Mouse (Mus musculus): ENCODE results near the gene Ncaph2.

Ncaph2 gene

GRCm38 (mm10) chr15:89355241-89356187, at the start of gene Ncaph2, which contains the start of gene Lmf2:
Gene Ncaph2, plus strand, starts transcription at chr15:89355719.
Gene Lmf2, minus strand, starts transcription at chr15:89355659.
- peak; percentile 95 for DNase-seq

- no peak for DNase-seq
Observed at GRCm38 (mm10) chr15:89305966-89306365, 49.6 kb upstream of the Ncaph2 start.

- DNase-seq: peak in 1 of 2 experiments; percentile 26
Observed at GRCm38 (mm10) chr15:89307461-89307860, 48.1 kb upstream of the Ncaph2 start.

GRCm38 (mm10) chr15:89308406-89309139, 46.9 kb upstream of the Ncaph2 start:
- DNase-seq: peak; percentile 41 to 43

- peak; percentile 63 to 76 for DNase-seq
Observed at GRCm38 (mm10) chr15:89309962-89310498, 45.5 kb upstream of the Ncaph2 start.

GRCm38 (mm10) chr15:89313359-89313758, 42.2 kb upstream of the Ncaph2 start:
- no peak for DNase-seq

GRCm38 (mm10) chr15:89314107-89314506, 41.4 kb upstream of the Ncaph2 start:
- DNase-seq: no peak

GRCm38 (mm10) chr15:89314511-89315189, 40.9 kb upstream of the Ncaph2 start:
- peak in 1 of 2 experiments; percentile 43 for DNase-seq

- DNase-seq: peak; percentile 97 to 99
Observed at GRCm38 (mm10) chr15:89315190-89315731, 40.3 kb upstream of the Ncaph2 start, which contains the start of gene Sbf1. Gene Sbf1, minus strand, starts transcription at chr15:89315311.

GRCm38 (mm10) chr15:89316146-89316545, 39.4 kb upstream of the Ncaph2 start:
- DNase-seq: peak in 1 of 2 experiments; percentile 41

GRCm38 (mm10) chr15:89321264-89321663, 34.3 kb upstream of the Ncaph2 start:
- no peak for DNase-seq

- no peak for DNase-seq
Observed at GRCm38 (mm10) chr15:89322670-89323522, 32.6 kb upstream of the Ncaph2 start, which contains the start of gene Adm2. Gene Adm2, plus strand, starts transcription at chr15:89322720.

- no peak for DNase-seq
Observed at GRCm38 (mm10) chr15:89323656-89324055, 31.9 kb upstream of the Ncaph2 start.

- no peak for DNase-seq
Observed at GRCm38 (mm10) chr15:89326441-89326840, 29.1 kb upstream of the Ncaph2 start.

GRCm38 (mm10) chr15:89334271-89334670, 21.2 kb upstream of the Ncaph2 start, which contains the start of gene Miox:
Gene Miox, plus strand, starts transcription at chr15:89334398.
- no peak for DNase-seq

- no peak for DNase-seq
Observed at GRCm38 (mm10) chr15:89334774-89335537, 20.6 kb upstream of the Ncaph2 start.

- no peak for DNase-seq
Observed at GRCm38 (mm10) chr15:89336422-89336821, 19.1 kb upstream of the Ncaph2 start.

- DNase-seq: no peak
Observed at GRCm38 (mm10) chr15:89339696-89340095, 15.8 kb upstream of the Ncaph2 start.

- no peak for DNase-seq
Observed at GRCm38 (mm10) chr15:89340136-89340535, 15.4 kb upstream of the Ncaph2 start.

GRCm38 (mm10) chr15:89341678-89342077, 13.8 kb upstream of the Ncaph2 start:
- DNase-seq: no peak
